In the genomic region with DNA sequence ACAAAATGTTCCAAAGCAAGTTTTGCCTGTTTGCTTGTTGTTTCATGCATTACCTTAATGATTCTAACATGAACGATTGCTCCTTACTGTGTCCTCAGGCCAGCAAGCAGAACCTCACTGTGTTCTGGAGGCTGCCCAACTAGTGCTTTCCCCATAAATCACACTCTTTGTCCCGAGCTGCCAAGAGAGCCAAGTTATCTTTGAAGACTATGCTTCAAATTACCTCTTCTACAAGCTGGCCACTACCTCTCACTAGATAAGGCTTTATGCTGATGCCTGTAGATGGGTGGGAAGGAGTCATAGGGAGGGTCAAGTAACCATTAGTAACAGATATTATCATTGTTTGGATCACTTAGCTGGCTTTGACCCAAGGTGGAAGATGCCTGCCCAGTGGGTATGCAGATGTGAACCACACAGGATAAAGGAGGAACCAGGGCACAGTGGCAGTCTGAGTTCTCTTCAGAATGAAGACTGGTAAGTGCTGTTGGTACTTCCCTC, we compare ENCODE assay signal across 23 mouse cellular contexts. TPM values are rescaled to one million over a fixed set of nuclear protein-coding genes. Genes with fewer than 3 reads are reported as not detected.
A peak's percentile ranks its signal among the peaks of the same experiment; 100 is the strongest.
DNase-seq lines count a peak whose midpoint lies in the region; ATAC-seq and TF ChIP-seq lines count a peak whose summit lies in the region.
"Had no signal": no experiment of that assay in that cellular context is flagged by ENCODE, and none has a peak within 500 bp of the region (broad histone marks: within the 10 kb centered on the region; RNA-seq: fewer than 3 reads in every experiment).

No protein-coding gene starts in this region.

- H3K27ac ChIP-seq in gastrocnemius, adult 2 months: no peak overlapping the region
- H3K27ac ChIP-seq: embryonic facial prominence, embryonic 10.5 days; hindbrain, postnatal 0 days; kidney, postnatal 0 days; limb, embryonic 13.5 days; liver, embryonic 15.5 days; neural tube, embryonic 13.5 days had no signal

- no peak for TF ChIP-seq CTCF in gastrocnemius, adult 2 months (IDR thresholded peaks at IDR 0.05)

- intact Hi-C loops in gastrocnemius, adult 2 months (cut with DNase I): loop anchor here (5.0 kb wide), 1 partner anchor 40 kb away; no protein-coding TSS in a partner anchor
- intact Hi-C loops in gastrocnemius, postnatal 36 days (cut with DNase I): no loop called here
- intact Hi-C loops in left cerebral cortex, postnatal 36 days (cut with DNase I): no loop called here

- peak; percentile 72 for ATAC-seq in megakaryocyte, adult 5-6 weeks (ENCODE audit: poor library complexity, severe bottlenecking)
- ATAC-seq: forebrain, postnatal 0 days; hindbrain, postnatal 0 days had no signal

- DNase-seq in gastrocnemius, adult 2 months: peak; percentile 49
- no peak for DNase-seq in gastrocnemius, postnatal 36 days
- DNase-seq in 416B (ENCODE audit: low read depth) (peak; percentile 60), NIH3T3 (ENCODE audit: low read depth) (peak; percentile 29)
- no peak for DNase-seq in T-cell, adult 2 months (ENCODE audit: low spot score)
- no peak for DNase-seq in left cerebral cortex, postnatal 36 days (ENCODE audit: low spot score in 2 of 2)
- DNase-seq in layer of hippocampus, adult 8-10 months (ENCODE audit: low spot score in 2 of 2): no peak
- DNase-seq: cerebellum, adult 18-20 months; cerebellum, postnatal 36 days; forebrain, postnatal 0 days; gastrocnemius, postnatal 10 days; heart, postnatal 4 days; kidney, adult 11 months; layer of hippocampus, adult 9-11 months; lung, postnatal 10 days had no signal

- no peak overlapping the region for H3K4me3 ChIP-seq in gastrocnemius, adult 2 months
- H3K4me3 ChIP-seq: embryonic facial prominence, embryonic 10.5 days; heart, embryonic 12.5 days; limb, embryonic 13.5 days; liver, embryonic 15.5 days; neural tube, embryonic 13.5 days had no signal

RNA-seq across cellular contexts. Expression of a gene that starts 32.6 kb away (rescaled TPM):
- total RNA-seq in gastrocnemius, adult 2 months (2021): 10 to 100 TPM; 32.9 to 41.0 TPM
- total RNA-seq in gastrocnemius, postnatal 36 days (2021): 10 to 100 TPM; 33.2 to 40.3 TPM
- 148 TPM in 2 replicates for total RNA-seq in megakaryocyte, adult 5-6 weeks (2015)
- 81.2 and 94.4 TPM in 2 replicates for total RNA-seq in megakaryocyte, adult 5-6 weeks (2017)
- total RNA-seq in left cerebral cortex, postnatal 36 days (2021): 10 to 100 TPM; 11.7 to 12.3 TPM
- total RNA-seq in layer of hippocampus, adult 8-10 months (2022): 10 to 100 TPM; 14.1 to 29.2 (median 20.6) TPM

Comparison
In these comparisons a context has a peak if more than half of its experiments do, and no peak if none do; other contexts are left out.
1. DNase-seq: peak in gastrocnemius, adult 2 months (single experiment), 416B (single experiment) and NIH3T3 (single experiment); none in gastrocnemius, postnatal 36 days (0 of 2), T-cell, adult 2 months (single experiment), left cerebral cortex, postnatal 36 days (0 of 2) and layer of hippocampus, adult 8-10 months (0 of 2).